Mouse (Mus musculus) midbrain, embryonic 13.5 days (tissue): Measurements from ENCODE around the gene Ddo. TPM values are rescaled to one million over a fixed set of nuclear protein-coding genes. Genes with fewer than 3 reads are reported as not detected.
A peak's percentile ranks its signal among the peaks of the same experiment; 100 is the strongest.

Experiments used
- ATAC-seq: fragments of 200-750 bp; cut with Nextera tagmentation; 2 replicates; pipeline ENCODE4 v1.8.0; 2017; ENCODE audit warnings: mild to moderate bottlenecking, moderate TSS enrichment, moderate library complexity
- H3K27ac ChIP-seq: fragments of 300-500 bp; sonication (generic); 2 replicates; pipeline ENCODE4 v1.5.1; 2015; ENCODE audit warnings: inconsistent platforms, mild to moderate bottlenecking, moderate library complexity
- H3K27me3 ChIP-seq: fragments of 300-500 bp; sonication (generic); 2 replicates; pipeline ENCODE4 v1.6.1; 2015; ENCODE audit warnings: mild to moderate bottlenecking, inconsistent platforms
- H3K36me3 ChIP-seq: fragments of 300-500 bp; sonication (generic); 2 replicates; pipeline ENCODE4 v1.6.1; 2015; ENCODE audit warnings: mild to moderate bottlenecking, inconsistent platforms
- H3K4me1 ChIP-seq: fragments of 300-500 bp; sonication (generic); replicated peaks from 2 replicates; pipeline ENCODE4 v1.6.1; 2015; ENCODE audit warnings: inconsistent platforms
- H3K4me2 ChIP-seq: fragments of 300-500 bp; sonication (generic); replicated peaks from 2 replicates; pipeline ENCODE4 v1.6.1; 2015; ENCODE audit warnings: moderate library complexity, mild to moderate bottlenecking, inconsistent platforms
- H3K4me3 ChIP-seq: fragments of 300-500 bp; sonication (generic); replicated peaks from 2 replicates; pipeline ENCODE4 v1.5.1; 2015; ENCODE audit warnings: mild to moderate bottlenecking, inconsistent platforms
- H3K9ac ChIP-seq: fragments of 300-500 bp; sonication (generic); replicated peaks from 2 replicates; pipeline ENCODE4 v1.6.1; 2015; ENCODE audit warnings: mild to moderate bottlenecking, inconsistent platforms
- H3K9me3 ChIP-seq: fragments of 300-500 bp; sonication (generic); 2 replicates; pipeline ENCODE4 v1.6.1; 2016; ENCODE audit warnings: mild to moderate bottlenecking, inconsistent platforms
- WGBS: fragments of 180-500 bp; shearing (Covaris S2); methylation state at CpG from one replicate; pipeline ENCODE4 v1.1.7; 2015; 5-methylcytosine and 5-hydroxymethylcytosine counted together
- polyA plus RNA-seq: library from polyadenylated mRNA; unstranded; fragments of >200 nt; fragmentation: Nextera tagmentation; extraction: Ambion mirVana; gene quantifications from 2 replicates; pipeline ENCODE4 v1.2.1, GENCODE M21; 2015

Ddo gene
- polyA plus RNA-seq, 1 experiment from 2014 or later: 0.70 TPM

DNA sequence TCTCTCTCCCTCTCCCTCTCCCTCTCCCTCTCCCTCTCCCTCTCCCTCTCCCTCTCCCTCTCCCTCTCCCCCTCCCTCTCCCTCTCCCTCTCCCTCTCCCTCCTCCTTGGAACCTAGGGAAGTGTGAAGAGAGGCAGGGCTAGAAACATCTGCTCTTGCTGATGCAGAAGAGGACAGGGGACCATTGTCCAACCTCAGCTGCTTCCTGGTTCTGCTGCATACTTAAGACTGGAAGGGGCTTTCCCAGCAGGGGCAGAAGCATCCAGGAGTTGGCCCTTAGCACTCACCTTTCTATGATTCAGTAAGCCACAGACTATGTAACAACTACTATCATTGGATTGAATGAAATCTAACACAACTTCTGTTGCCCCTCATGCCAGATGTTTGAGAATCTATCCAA is 38.8 kb downstream of the Ddo start:
- Histone ChIP-seq H3K9ac (no peak overlapping the region), H3K4me2 (no peak overlapping the region), H3K27ac (no peak overlapping the region), H3K4me3 (no peak overlapping the region), H3K27me3 (no peaks in the 10 kb centered on the region), H3K36me3 (no peaks in the 10 kb centered on the region), H3K9me3 (no peaks in the 10 kb centered on the region), H3K4me1 (peaks cover 9% of the 10 kb centered on the region)
- no peak for ATAC-seq

DNA sequence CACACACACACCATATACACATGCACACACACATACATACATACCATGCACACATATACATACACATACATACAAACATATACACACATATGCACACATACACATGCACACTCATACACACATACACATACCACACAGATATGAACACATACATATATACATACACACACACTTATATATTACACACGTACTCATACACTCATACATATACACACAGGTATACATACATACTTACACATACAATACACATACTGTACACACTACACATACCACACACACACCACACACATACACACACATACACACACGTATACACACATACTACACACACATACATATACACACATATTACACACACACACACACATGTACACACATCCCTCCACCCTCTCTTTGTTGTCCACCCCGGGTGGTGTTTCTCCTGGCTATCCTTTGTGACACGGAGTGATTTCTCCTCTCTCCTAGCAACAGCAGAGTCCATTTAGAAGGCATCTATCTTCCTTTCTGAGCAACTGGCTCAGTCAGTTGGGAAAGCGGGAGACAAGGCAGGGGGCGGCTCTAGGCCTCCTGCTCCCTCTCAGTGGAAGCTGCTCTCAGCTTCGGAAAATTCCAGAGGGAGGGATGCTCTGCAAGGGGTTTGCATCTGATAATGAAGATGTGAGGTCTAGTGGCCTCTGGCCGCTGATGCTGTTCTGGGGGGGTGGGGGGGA is 42.9 kb downstream of the Ddo start:
- Histone ChIP-seq H3K4me3 (no peak overlapping the region), H3K9me3 (no peaks in the 10 kb centered on the region), H3K4me1 (peaks cover 18% of the 10 kb centered on the region), H3K4me2 (no peak overlapping the region), H3K27me3 (no peaks in the 10 kb centered on the region), H3K27ac (no peak overlapping the region), H3K36me3 (no peaks in the 10 kb centered on the region), H3K9ac (no peak overlapping the region)
- ATAC-seq: peak; percentile 62
- 45% methylated on average over 8 of the region's 8 CpGs for WGBS

DNA sequence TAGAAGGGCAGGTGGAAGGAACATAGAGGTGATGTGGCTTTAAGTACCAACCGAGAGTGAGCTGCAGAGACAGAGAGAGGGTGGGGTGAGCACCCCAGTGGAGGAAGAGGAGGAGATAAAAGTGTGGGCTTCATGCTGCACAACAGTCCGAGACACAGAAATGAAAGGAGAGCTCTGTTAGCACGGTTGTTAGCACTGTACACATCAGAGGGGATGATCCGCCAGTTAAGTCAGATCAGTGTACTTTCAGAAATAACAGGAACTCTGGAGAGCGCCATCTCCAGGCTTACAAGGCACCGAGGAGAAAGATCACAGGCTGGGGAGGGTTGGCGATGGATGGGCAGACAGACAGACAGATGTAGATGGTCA is 43.5 kb downstream of the Ddo start:
- WGBS: 50% methylated on average over 7 of the region's 7 CpGs
- ATAC-seq: peak; percentile 9; the same call in 1 of the 2 replicates
- Histone ChIP-seq H3K4me3 (no peak overlapping the region), H3K27me3 (no peaks in the 10 kb centered on the region), H3K4me2 (no peak overlapping the region), H3K9me3 (no peaks in the 10 kb centered on the region), H3K9ac (no peak overlapping the region), H3K27ac (no peak overlapping the region), H3K4me1 (peaks cover 18% of the 10 kb centered on the region), H3K36me3 (no peaks in the 10 kb centered on the region)

DNA sequence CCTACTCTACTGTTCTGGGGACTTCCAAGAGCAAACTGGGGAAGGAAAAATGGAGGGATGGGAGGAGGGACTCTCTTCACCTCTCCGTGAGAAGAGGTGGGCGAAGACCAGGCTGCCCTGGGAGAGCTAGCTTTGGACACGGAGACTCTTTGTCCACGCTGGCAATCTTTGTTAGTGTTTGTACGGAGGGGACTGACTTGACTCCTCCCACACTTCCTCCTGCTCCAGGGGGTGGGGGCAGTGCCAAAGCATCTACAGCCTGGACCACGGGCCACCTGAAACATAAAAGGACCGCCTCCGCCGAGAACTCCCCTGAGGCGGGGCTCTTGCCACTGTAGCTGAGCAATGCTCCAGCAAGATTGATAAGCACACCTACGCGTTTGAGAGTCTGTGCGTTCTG is 44.3 kb downstream of the Ddo start:
- H3K9ac ChIP-seq: 0 out of 2 replicates have a peak overlapping the region, but pooled peaks have one; percentile 32
- H3K9me3 ChIP-seq: no peaks in the 10 kb centered on the region
- H3K4me3 ChIP-seq: peak overlapping the region; percentile 7; the same call in 1 of the 2 replicates
- H3K27me3 ChIP-seq: no peaks in the 10 kb centered on the region
- no peaks in the 10 kb centered on the region for H3K36me3 ChIP-seq
- H3K4me2 ChIP-seq: peak overlapping the region; percentile 48
- 13% methylated on average over 13 of the region's 13 CpGs for WGBS
- H3K27ac ChIP-seq: no peak overlapping the region
- peaks cover 18% of the 10 kb centered on the region for H3K4me1 ChIP-seq
- ATAC-seq: peak; percentile 59; the same call in 1 of the 2 replicates

DNA sequence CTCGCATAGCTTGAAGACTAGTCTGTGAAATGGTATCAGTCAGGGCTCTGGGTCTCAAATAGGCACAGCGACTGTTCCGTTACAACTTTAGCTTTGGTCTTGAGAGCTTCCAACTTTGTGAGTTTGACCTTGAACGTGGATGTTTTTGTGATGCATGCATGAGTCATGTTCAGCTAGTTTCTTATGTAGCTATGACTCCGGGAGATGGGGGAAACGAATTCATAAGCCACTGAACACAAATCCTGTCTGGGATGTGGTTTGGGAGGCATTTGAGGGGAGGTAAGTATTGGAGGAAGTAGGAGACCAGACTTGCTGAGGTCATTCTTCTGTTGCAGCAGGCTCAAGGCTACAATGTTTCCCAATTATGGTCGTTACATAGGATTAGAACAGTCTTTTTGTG is 46.1 kb downstream of the Ddo start:
- Histone ChIP-seq H3K4me3 (no peak overlapping the region), H3K27ac (no peak overlapping the region), H3K36me3 (no peaks in the 10 kb centered on the region), H3K9ac (no peak overlapping the region), H3K27me3 (no peaks in the 10 kb centered on the region), H3K9me3 (no peaks in the 10 kb centered on the region), H3K4me1 (peaks cover 18% of the 10 kb centered on the region), H3K4me2 (no peak overlapping the region)
- ATAC-seq: no peak
- WGBS: 84% methylated on average over 7 of the region's 7 CpGs

DNA sequence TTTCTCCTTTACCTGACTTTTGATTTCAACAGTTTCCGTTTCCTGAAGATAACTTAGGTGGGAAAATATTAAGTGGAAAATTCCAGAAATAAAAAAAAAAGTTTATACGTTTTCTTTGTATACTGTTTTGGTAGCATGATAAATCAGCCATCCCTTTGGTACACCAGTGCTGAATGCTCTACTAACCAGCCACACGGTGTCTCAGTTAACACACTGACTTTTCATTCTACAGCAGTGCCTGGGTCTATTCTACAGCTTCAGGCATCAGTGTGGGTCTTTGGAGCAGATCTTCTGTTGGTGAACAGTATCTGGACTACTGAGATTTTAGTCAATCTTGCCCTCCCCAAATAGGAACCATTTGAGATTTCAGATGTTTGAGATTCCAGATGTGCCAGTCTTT is 48.7 kb downstream of the Ddo start:
- no peaks in the 10 kb centered on the region for H3K36me3 ChIP-seq
- H3K4me2 ChIP-seq: no peak overlapping the region
- 86% methylated on average over 3 of the region's 3 CpGs for WGBS
- no peak for ATAC-seq
- H3K9ac ChIP-seq: no peak overlapping the region
- peaks cover 28% of the 10 kb centered on the region for H3K4me1 ChIP-seq
- H3K4me3 ChIP-seq: no peak overlapping the region
- H3K27me3 ChIP-seq: no peaks in the 10 kb centered on the region
- no peaks in the 10 kb centered on the region for H3K9me3 ChIP-seq
- no peak overlapping the region for H3K27ac ChIP-seq

DNA sequence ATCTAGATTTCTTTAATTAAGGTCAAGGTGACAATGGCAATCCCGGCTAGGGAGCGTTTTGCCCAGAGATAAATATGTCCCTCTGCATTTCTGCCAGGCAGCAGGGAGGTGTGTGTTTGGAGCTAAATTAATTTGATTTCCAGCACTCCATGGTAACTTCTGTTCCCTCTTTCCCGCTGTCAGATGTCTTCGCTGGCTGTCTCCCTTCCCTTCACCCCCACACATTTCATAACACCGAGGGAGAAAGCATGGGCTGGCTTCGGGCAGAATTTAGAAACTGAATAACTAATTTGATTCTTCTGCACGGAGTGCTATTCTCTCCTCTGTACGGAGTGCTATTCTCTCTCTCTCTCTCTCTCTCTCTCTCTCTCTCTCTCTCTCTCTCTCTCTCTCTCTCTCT is 52.7 kb downstream of the Ddo start:
- no peak overlapping the region for H3K9ac ChIP-seq
- H3K27ac ChIP-seq: no peak overlapping the region
- peak overlapping the region; percentile 98 for H3K4me2 ChIP-seq
- WGBS: 29% methylated on average over 8 of the region's 8 CpGs
- H3K4me1 ChIP-seq: peaks cover 25% of the 10 kb centered on the region
- no peaks in the 10 kb centered on the region for H3K9me3 ChIP-seq
- H3K36me3 ChIP-seq: no peaks in the 10 kb centered on the region
- peak overlapping the region; percentile 53; the same call in 1 of the 2 replicates for H3K4me3 ChIP-seq
- ATAC-seq: no peak
- H3K27me3 ChIP-seq: 0 out of 2 replicates have a peak, but pooled peaks cover 7% of the 10 kb centered on the region

DNA sequence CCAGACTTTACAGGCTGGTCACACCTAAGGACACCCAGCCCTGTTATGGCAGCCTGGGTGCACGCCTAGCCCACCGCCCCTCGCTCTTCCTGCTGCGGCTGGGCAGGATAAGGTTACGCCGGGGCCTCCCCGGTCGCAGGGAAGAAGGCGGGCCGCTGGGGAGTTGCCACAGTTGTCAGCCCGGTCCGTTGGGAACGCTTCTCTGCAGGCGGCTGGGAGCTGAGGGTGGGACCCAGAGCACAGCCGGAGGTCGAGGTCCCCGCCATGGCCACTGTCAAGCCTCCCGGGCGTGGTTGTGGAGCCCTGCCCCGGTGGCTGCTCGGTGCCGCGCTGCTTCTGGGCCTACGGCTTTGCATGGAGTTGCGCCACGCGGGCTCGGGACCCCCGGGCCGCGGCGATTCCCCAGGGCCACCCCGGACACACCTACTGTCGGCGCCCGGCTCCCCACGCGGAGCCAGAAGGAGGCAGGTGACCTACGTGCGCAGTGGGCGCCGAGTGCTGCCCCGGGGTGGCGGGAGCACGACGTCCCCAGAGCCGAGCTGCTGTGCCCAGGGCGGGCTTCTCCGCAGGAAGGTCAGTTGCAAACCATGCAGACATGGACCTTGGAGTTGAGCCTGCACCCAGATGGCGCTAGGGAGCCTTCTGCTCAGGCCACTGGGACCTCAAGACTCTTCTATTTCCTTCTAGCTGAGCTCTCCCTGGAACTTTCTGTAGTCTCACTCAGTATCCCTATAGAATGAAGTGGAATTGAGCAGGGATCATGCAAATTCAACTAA is 53.5 kb downstream of the Ddo start, which contains the start of gene Mettl24:
Gene Mettl24, plus strand, starts transcription at position 191 of the 776 bp plus-strand sequence.
- WGBS: under 1% methylated on average over 50 of the region's 50 CpGs
- Histone ChIP-seq H3K4me2 (peak within 1 kb of the TSS; percentile 98), H3K4me1 (peaks cover 27% of the 10 kb centered on the region), H3K27ac (no peak within 1 kb of the TSS), H3K4me3 (peak within 1 kb of the TSS; percentile 53), H3K9me3 (no peaks in the 10 kb centered on the region), H3K36me3 (no peaks in the 10 kb centered on the region), H3K9ac (peak within 1 kb of the TSS; percentile 74), H3K27me3 (0 out of 2 replicates have a peak, but pooled peaks cover 7% of the 10 kb centered on the region)
- peak; percentile 84 for ATAC-seq

DNA sequence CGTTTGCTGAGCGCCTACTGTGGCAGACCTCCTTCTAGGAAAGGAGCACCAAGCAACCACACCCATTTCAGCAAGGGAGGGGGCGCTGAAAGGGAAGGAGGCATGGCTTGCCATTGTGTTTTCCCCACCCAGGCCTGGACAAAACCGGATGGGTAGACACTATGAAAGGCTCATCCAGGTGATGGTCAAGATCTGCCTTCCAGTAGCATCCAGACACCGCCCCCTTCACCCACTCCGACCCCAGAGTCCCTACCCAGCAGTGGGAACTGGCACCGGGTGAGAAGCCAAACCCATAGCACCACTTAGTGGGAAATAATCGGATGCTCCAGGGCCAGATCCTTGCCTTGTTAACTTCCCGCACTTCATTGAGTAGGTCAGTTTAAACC is 54.0 kb downstream of the Ddo start:
- peak; percentile 51; the same call in 1 of the 2 replicates for ATAC-seq
- Histone ChIP-seq H3K27ac (no peak overlapping the region), H3K36me3 (no peaks in the 10 kb centered on the region), H3K9me3 (no peaks in the 10 kb centered on the region), H3K27me3 (0 out of 2 replicates have a peak, but pooled peaks cover 7% of the 10 kb centered on the region), H3K4me1 (peaks cover 27% of the 10 kb centered on the region), H3K4me3 (peak overlapping the region; percentile 53), H3K4me2 (peak overlapping the region; percentile 98), H3K9ac (no peak overlapping the region)
- WGBS: 60% methylated on average over 9 of the region's 9 CpGs

DNA sequence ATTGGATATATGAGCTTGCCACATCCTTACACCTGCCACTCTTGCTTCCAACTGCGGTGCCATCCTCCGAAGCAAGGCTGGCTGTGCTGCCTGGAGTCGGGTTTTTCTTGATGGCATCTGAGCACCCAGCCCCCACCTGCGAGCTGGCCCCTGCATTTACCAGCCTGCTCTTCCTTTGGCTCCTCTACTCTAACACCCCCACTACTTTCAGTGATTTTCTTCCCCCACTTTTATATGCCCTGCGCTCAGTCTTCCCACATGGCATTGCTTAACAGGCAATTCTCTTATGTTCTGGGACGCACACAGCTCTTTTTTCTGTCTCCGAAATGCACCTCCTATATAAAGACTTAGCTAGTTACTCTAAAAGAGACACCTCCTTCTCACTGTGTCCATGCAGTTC is 54.5 kb downstream of the Ddo start:
- Histone ChIP-seq H3K4me3 (no peak overlapping the region), H3K27ac (no peak overlapping the region), H3K4me2 (no peak overlapping the region), H3K9me3 (no peaks in the 10 kb centered on the region), H3K27me3 (0 out of 2 replicates have a peak, but pooled peaks cover 7% of the 10 kb centered on the region), H3K4me1 (peaks cover 27% of the 10 kb centered on the region), H3K36me3 (no peaks in the 10 kb centered on the region), H3K9ac (no peak overlapping the region)
- ATAC-seq: no peak
- 94% methylated on average over 7 of the region's 7 CpGs for WGBS

DNA sequence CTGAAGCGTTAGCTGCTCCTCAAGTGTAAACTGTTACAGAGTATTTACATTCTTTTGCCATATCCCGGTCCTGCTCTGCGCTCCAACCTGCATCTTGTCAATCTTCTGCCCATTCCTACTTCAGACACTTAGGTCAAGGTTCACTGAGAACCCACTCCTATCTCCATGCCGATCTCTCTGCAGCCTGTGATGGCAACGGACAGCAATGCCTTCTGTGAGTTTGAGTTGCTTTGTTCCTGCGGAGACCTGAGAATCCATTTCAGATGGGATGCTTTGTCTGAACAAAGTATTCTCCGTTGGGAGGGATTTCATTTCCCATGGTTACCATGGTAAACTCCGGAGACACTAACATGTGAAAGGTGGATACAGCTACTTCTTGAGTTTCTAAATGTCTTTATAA is 55.8 kb downstream of the Ddo start:
- Histone ChIP-seq H3K4me2 (no peak overlapping the region), H3K27ac (no peak overlapping the region), H3K36me3 (no peaks in the 10 kb centered on the region), H3K4me3 (no peak overlapping the region), H3K9me3 (no peaks in the 10 kb centered on the region), H3K27me3 (0 out of 2 replicates have a peak, but pooled peaks cover 7% of the 10 kb centered on the region), H3K9ac (no peak overlapping the region), H3K4me1 (peaks cover 27% of the 10 kb centered on the region)
- no peak for ATAC-seq
- WGBS: 32% methylated on average over 8 of the region's 8 CpGs

DNA sequence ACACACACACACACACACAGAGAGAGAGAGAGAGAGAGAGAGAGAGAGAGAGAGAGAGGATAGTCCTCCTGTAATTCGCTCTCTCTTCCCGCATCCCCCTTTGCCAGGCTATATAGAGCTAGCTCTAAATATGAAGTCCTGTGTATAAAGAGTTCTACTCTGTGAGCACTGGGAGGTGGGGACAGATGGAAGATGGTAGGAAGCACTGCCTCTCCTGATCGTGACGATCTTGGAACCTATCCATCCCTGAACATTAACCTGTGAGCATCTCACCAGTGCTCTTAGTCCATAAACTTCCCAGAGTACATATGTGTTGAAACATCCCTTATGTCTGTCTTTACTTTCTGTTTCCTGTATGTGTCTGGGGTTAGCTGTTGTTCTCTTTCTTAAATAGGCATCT is 57.2 kb downstream of the Ddo start:
- Histone ChIP-seq H3K4me2 (no peak overlapping the region), H3K36me3 (no peaks in the 10 kb centered on the region), H3K27me3 (0 out of 2 replicates have a peak, but pooled peaks cover 7% of the 10 kb centered on the region), H3K9ac (no peak overlapping the region), H3K9me3 (no peaks in the 10 kb centered on the region), H3K4me1 (peaks cover 23% of the 10 kb centered on the region), H3K4me3 (no peak overlapping the region), H3K27ac (no peak overlapping the region)
- ATAC-seq: no peak
- 91% methylated on average over 4 of the region's 4 CpGs for WGBS
